Mouse (Mus musculus): ENCODE measurements around the gene St6galnac1. TPM values are rescaled to one million over a fixed set of nuclear protein-coding genes. Genes with fewer than 3 reads are reported as not detected.

St6galnac1 gene
- polyA plus RNA-seq, 2 experiments, result not detected

DNA sequence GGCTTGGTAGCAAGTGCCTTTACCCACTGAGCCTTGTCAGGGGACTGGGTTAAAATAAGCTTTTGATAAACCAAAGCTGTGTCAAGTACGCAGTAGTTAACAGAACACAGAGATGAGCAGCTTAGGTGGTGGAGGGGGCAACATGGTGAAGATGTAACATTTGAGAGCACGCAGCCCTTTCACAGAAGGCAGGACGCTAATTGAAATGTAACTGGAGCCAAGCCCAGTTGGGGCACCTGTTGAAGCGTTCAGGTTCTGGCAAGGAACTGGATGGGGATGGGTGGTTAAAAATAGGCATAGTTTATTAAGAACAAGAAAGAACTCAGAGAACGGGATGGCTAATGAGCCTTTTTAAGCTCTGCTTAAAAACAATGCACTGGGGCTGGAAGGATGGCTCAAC lies 24.1 kb upstream of the St6galnac1 start:
- Histone ChIP-seq H3K4me1 (replicated peaks; ENCODE audit: control insufficient read depth in 2 of 2, insufficient read depth in 2 of 2, low read length in 1 of 2) (no peaks in the 10 kb centered on the region), H3K4me2 (ENCODE audit: low read depth) (no peak overlapping the region), H3K9me3 (ENCODE audit: control insufficient read depth, low read length) (no peaks in the 10 kb centered on the region), H3K9ac (replicated peaks) (no peak overlapping the region), H3K4me3 (ENCODE audit: insufficient read depth in 1 of 2, low read depth in 2 of 2, low read length in 2 of 2) (no peak overlapping the region), H3K36me3 (replicated peaks; ENCODE audit: control insufficient read depth, insufficient read depth, low read depth) (no peaks in the 10 kb centered on the region), H3K27ac (no peak overlapping the region), H3K27me3 (ENCODE audit: control insufficient read depth, insufficient read depth, low read length) (no peaks in the 10 kb centered on the region)
- TF ChIP-seq EP300 (IDR thresholded peaks at IDR 0.05; ENCODE audit: low read depth) (no peak), CTCF (IDR thresholded peaks at IDR 0.05; ENCODE audit: low read depth) (no peak)
- WGBS (ENCODE audit: insufficient replicate concordance), result 75% methylated on average over 5 of the region's 5 CpGs
- DNase-seq (ENCODE audit: low read depth in 3 of 3, low spot score in 3 of 3) (no peak), ATAC-seq (ENCODE audit: insufficient read depth) (no peak)

DNA sequence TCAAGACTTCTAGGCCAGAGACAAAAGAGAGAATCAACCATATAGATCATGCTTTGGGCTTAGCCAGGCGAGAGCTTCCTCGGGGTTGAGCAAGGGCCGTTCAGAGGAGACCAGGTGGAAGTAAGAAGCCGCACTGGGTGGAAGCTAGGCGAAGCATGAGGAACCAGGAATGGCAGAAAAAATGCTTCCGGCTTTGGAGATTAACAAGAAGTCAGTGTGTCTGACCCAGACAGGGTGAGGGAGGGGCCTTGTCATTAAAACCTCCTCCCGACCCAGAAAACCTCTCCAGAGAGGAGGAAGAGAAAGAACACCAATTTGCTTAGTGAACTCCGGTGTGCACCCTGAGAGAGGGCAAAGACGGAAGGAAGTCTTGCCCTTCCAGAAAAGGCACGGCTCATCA lies 8.9 kb upstream of the St6galnac1 start:
- H3K4me1 ChIP-seq (replicated peaks; ENCODE audit: control insufficient read depth in 2 of 2, insufficient read depth in 2 of 2, low read length in 1 of 2), result 0 out of 4 replicates have a peak, but pooled peaks cover 0 to 2% of the 10 kb centered on the region in 2 experiments
- H3K27ac ChIP-seq, result no peak overlapping the region
- no peak overlapping the region for H3K9ac ChIP-seq (replicated peaks)
- H3K4me2 ChIP-seq (ENCODE audit: low read depth), result no peak overlapping the region
- TF ChIP-seq EP300 (IDR thresholded peaks at IDR 0.05; ENCODE audit: low read depth) (no peak), CTCF (IDR thresholded peaks at IDR 0.05; ENCODE audit: low read depth) (no peak)
- DNase-seq (ENCODE audit: low read depth in 3 of 3, low spot score in 3 of 3), result no peak
- H3K36me3 ChIP-seq (replicated peaks; ENCODE audit: control insufficient read depth, insufficient read depth, low read depth), result no peaks in the 10 kb centered on the region
- 79% methylated on average over 10 of the region's 10 CpGs for WGBS (ENCODE audit: insufficient replicate concordance)
- H3K27me3 ChIP-seq (ENCODE audit: control insufficient read depth, insufficient read depth, low read length), result no peaks in the 10 kb centered on the region
- H3K9me3 ChIP-seq (ENCODE audit: control insufficient read depth, low read length), result no peaks in the 10 kb centered on the region
- no peak for ATAC-seq (ENCODE audit: insufficient read depth)
- no peak overlapping the region for H3K4me3 ChIP-seq (ENCODE audit: insufficient read depth in 1 of 2, low read depth in 2 of 2, low read length in 2 of 2)

DNA sequence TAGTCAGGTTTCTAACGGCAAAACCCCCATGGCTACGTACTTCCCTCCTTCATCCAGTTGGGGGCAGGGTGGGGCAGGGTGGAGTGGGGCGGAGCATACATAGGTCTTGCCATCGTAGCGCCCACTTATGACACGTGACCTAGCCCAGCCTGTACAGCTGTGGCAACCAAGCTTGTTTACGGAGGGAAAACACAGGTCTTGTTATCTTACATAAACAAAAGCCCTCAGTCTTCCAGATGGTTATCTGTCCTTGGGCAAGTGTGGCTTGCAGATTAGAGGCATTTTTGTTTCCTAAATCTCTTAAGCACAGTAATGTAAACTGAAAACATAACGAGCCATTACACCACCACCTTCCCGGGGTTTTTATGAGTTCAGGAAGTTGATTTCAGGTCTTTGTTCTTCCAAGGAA lies 7.4 kb upstream of the St6galnac1 start:
- Histone ChIP-seq H3K36me3 (replicated peaks; ENCODE audit: control insufficient read depth, insufficient read depth, low read depth) (no peaks in the 10 kb centered on the region), H3K9ac (replicated peaks) (no peak overlapping the region), H3K4me1 (replicated peaks; ENCODE audit: control insufficient read depth in 2 of 2, insufficient read depth in 2 of 2, low read length in 1 of 2) (0 out of 4 replicates have a peak, but pooled peaks cover 0 to 2% of the 10 kb centered on the region in 2 experiments), H3K4me3 (ENCODE audit: insufficient read depth in 1 of 2, low read depth in 2 of 2, low read length in 2 of 2) (no peak overlapping the region; a peak in 1 of 4 replicates), H3K9me3 (ENCODE audit: control insufficient read depth, low read length) (no peaks in the 10 kb centered on the region), H3K27me3 (ENCODE audit: control insufficient read depth, insufficient read depth, low read length) (no peaks in the 10 kb centered on the region), H3K4me2 (ENCODE audit: low read depth) (peak overlapping the region; percentile 37), H3K27ac (no peak overlapping the region)
- 12% methylated on average over 9 of the region's 9 CpGs for WGBS (ENCODE audit: insufficient replicate concordance)
- ATAC-seq (ENCODE audit: insufficient read depth) (peak; percentile 88), DNase-seq (ENCODE audit: low read depth in 3 of 3, low spot score in 3 of 3) (peak; percentile 82 to 84 (median 83))
- peak; percentile 85 for TF ChIP-seq EP300 (IDR thresholded peaks at IDR 0.05; ENCODE audit: low read depth)
- peak; percentile 65 for TF ChIP-seq CTCF (IDR thresholded peaks at IDR 0.05; ENCODE audit: low read depth)

DNA sequence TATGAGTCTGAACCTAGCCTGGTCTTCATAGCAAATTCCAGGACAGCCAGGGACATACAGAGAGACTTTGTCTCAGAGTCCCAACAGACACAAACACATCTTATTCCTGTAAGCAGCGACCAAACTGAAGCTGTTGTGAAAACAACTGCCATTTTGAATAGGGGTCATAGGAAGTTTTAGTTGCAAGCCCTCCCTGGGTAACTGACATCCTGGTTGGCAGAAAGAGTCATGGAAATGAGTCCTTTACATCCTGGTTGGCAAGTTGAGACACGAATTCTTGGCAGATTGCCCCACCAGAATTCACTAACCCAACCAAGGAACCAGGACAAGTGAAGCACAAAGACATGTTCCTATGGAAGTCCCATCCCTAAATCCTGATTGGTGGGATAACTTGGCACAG lies 2.1 kb downstream of the St6galnac1 start:
- no peak overlapping the region for H3K4me3 ChIP-seq (ENCODE audit: insufficient read depth in 1 of 2, low read depth in 2 of 2, low read length in 2 of 2)
- H3K9ac ChIP-seq (replicated peaks), result no peak overlapping the region
- H3K27ac ChIP-seq, result no peak overlapping the region
- no peak overlapping the region for H3K4me2 ChIP-seq (ENCODE audit: low read depth)
- no peaks in the 10 kb centered on the region for H3K27me3 ChIP-seq (ENCODE audit: control insufficient read depth, insufficient read depth, low read length)
- TF ChIP-seq EP300 (IDR thresholded peaks at IDR 0.05; ENCODE audit: low read depth), result no peak
- no peak for DNase-seq (ENCODE audit: low read depth in 3 of 3, low spot score in 3 of 3)
- H3K4me1 ChIP-seq (replicated peaks; ENCODE audit: control insufficient read depth in 2 of 2, insufficient read depth in 2 of 2, low read length in 1 of 2), result no peaks in the 10 kb centered on the region
- ATAC-seq (ENCODE audit: insufficient read depth), result no peak
- H3K9me3 ChIP-seq (ENCODE audit: control insufficient read depth, low read length), result no peaks in the 10 kb centered on the region
- H3K36me3 ChIP-seq (replicated peaks; ENCODE audit: control insufficient read depth, insufficient read depth, low read depth), result no peaks in the 10 kb centered on the region
- WGBS (ENCODE audit: insufficient replicate concordance), result 28% methylated on average over 2 of the region's 2 CpGs

DNA sequence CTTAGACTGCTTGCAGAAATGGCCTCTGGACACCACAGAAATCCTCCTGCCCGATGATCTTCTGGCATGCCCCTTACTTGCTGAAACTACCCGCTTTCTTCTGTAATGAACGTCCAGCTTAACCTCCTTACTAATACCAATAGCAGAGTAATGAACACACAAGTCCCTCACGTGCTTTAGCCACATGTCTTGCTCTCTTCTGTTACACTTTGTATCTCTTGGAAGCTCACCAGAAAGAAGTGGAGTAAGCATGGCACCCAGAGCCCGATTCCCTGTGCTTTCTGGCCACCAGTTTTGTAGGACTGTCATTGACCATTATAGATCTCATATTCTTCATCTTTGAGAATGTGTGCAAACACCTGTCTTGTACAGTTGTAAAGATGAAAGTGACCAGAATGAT lies 5.4 kb downstream of the St6galnac1 start:
- TF ChIP-seq CTCF (IDR thresholded peaks at IDR 0.05; ENCODE audit: low read depth) (no peak), EP300 (IDR thresholded peaks at IDR 0.05; ENCODE audit: low read depth) (no peak)
- Histone ChIP-seq H3K9me3 (ENCODE audit: control insufficient read depth, low read length) (no peaks in the 10 kb centered on the region), H3K27ac (no peak overlapping the region), H3K9ac (replicated peaks) (no peak overlapping the region), H3K4me2 (ENCODE audit: low read depth) (no peak overlapping the region), H3K27me3 (ENCODE audit: control insufficient read depth, insufficient read depth, low read length) (no peaks in the 10 kb centered on the region), H3K36me3 (replicated peaks; ENCODE audit: control insufficient read depth, insufficient read depth, low read depth) (no peaks in the 10 kb centered on the region), H3K4me3 (ENCODE audit: insufficient read depth in 1 of 2, low read depth in 2 of 2, low read length in 2 of 2) (no peak overlapping the region), H3K4me1 (replicated peaks; ENCODE audit: control insufficient read depth in 2 of 2, insufficient read depth in 2 of 2, low read length in 1 of 2) (no peaks in the 10 kb centered on the region)
- WGBS (ENCODE audit: insufficient replicate concordance), result 56% methylated on average over 5 of the region's 5 CpGs
- DNase-seq (ENCODE audit: low read depth in 3 of 3, low spot score in 3 of 3), result no peak
- no peak for ATAC-seq (ENCODE audit: insufficient read depth)

All from liver, embryonic 14.5 days (tissue).